Mouse (Mus musculus): ENCODE data around the gene Kcnb1. TPM values are rescaled to one million over a fixed set of nuclear protein-coding genes. Genes with fewer than 3 reads are reported as not detected.

Kcnb1 gene
- total RNA-seq, 1 experiment: 1.3 TPM

DNA sequence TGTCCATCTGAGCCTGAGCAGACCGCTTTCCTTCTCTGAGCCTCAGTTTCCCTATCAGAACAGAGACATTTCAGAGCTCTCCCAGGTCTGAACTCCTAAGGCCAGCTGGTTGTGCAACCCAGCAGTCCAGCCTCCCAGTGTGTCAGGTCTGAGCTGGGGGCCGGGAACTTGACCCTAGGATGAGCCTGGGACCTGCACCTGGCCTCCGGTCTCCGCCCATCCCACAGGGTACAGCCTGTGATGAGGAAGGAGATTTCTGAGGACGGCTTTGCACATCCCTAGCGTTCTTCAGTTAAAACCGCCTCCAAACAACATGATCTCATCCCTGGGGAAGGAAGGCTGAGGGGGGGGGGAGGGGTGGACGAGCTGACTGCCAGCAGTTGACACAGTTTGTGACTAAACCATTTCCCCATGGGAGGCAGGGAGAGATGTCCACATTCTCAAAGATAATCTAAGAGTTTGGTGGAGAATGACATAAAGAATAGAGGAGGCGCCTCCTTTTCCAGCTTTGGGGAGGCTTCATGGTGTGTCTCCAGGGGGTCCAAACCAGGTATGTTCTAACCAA, 110.9 kb downstream of the Kcnb1 start:
- no peaks in the 10 kb centered on the region for H3K9me3 ChIP-seq (ENCODE audit: control insufficient read depth, insufficient read depth, low read depth, low read length)
- peak overlapping the region; percentile 38 for H3K27ac ChIP-seq (ENCODE audit: insufficient read depth, low read depth, low read length, poor library complexity, severe bottlenecking)
- TF ChIP-seq MAFK (IDR thresholded peaks at IDR 0.05; ENCODE audit: insufficient read depth, low read depth, low read length) (no peak), ZC3H11A (IDR thresholded peaks at IDR 0.05; ENCODE audit: borderline replicate concordance, low read depth, low read length) (no peak), ZNF384 (IDR thresholded peaks at IDR 0.05; ENCODE audit: low read depth, low read length) (no peak), HCFC1 (IDR thresholded peaks at IDR 0.05; ENCODE audit: borderline replicate concordance, insufficient read depth, low read length) (no peak), CHD2 (IDR thresholded peaks at IDR 0.05; ENCODE audit: low read depth, low read length) (no peak)
- DNase-seq (ENCODE audit: low read depth, low spot score): no peak
- H3K9ac ChIP-seq (ENCODE audit: insufficient read depth, low read depth, low read length, poor library complexity, severe bottlenecking): peak overlapping the region; percentile 29
- H3K36me3 ChIP-seq (ENCODE audit: control insufficient read depth, insufficient read depth, low read length, poor library complexity, severe bottlenecking): no peaks in the 10 kb centered on the region
- in situ Hi-C loops (cut with MboI; ENCODE audit: low sequenced_read_pairs in 2 of 2, unreplicated experiment in 2 of 2): loop anchor here (10.0 kb wide), 2 partner anchors 126 to 136 kb away; no protein-coding TSS in a partner anchor
- peak overlapping the region; percentile 56 to 60 for H3K4me3 ChIP-seq (ENCODE audit: insufficient read depth in 1 of 2, low read depth in 1 of 2, low read length in 2 of 2, poor library complexity in 1 of 2, severe bottlenecking in 1 of 2)
- peaks cover 6 to 13% of the 10 kb centered on the region in 2 experiments for H3K4me1 ChIP-seq (ENCODE audit: control insufficient read depth in 2 of 2, insufficient read depth in 2 of 2, low read length in 2 of 2, poor library complexity in 1 of 2)

GRCm38 (mm10) chr2:167078486-167078885, 111.5 kb downstream of the Kcnb1 start:
- Histone ChIP-seq H3K9me3 (ENCODE audit: control insufficient read depth, insufficient read depth, low read depth, low read length) (no peaks in the 10 kb centered on the region), H3K9ac (ENCODE audit: insufficient read depth, low read depth, low read length, poor library complexity, severe bottlenecking) (peak overlapping the region; percentile 29), H3K4me3 (ENCODE audit: insufficient read depth in 1 of 2, low read depth in 1 of 2, low read length in 2 of 2, poor library complexity in 1 of 2, severe bottlenecking in 1 of 2) (peak overlapping the region; percentile 56 to 60), H3K36me3 (ENCODE audit: control insufficient read depth, insufficient read depth, low read length, poor library complexity, severe bottlenecking) (no peaks in the 10 kb centered on the region), H3K4me1 (ENCODE audit: control insufficient read depth in 2 of 2, insufficient read depth in 2 of 2, low read length in 2 of 2, poor library complexity in 1 of 2) (peaks cover 6 to 16% of the 10 kb centered on the region in 2 experiments), H3K27ac (ENCODE audit: insufficient read depth, low read depth, low read length, poor library complexity, severe bottlenecking) (peak overlapping the region; percentile 38)
- no peak for TF ChIP-seq HCFC1 (IDR thresholded peaks at IDR 0.05; ENCODE audit: borderline replicate concordance, insufficient read depth, low read length)
- no peak for TF ChIP-seq ZNF384 (IDR thresholded peaks at IDR 0.05; ENCODE audit: low read depth, low read length)
- no peak for TF ChIP-seq ZC3H11A (IDR thresholded peaks at IDR 0.05; ENCODE audit: borderline replicate concordance, low read depth, low read length)
- no peak for TF ChIP-seq CHD2 (IDR thresholded peaks at IDR 0.05; ENCODE audit: low read depth, low read length)
- no peak for TF ChIP-seq MAFK (IDR thresholded peaks at IDR 0.05; ENCODE audit: insufficient read depth, low read depth, low read length)
- DNase-seq (ENCODE audit: low read depth, low spot score): no peak
- in situ Hi-C loops (cut with MboI; ENCODE audit: low sequenced_read_pairs in 2 of 2, unreplicated experiment in 2 of 2): loop anchor here (10.0 kb wide), 2 partner anchors 126 to 136 kb away; no protein-coding TSS in a partner anchor

- Histone ChIP-seq H3K4me3 (ENCODE audit: insufficient read depth in 1 of 2, low read depth in 1 of 2, low read length in 2 of 2, poor library complexity in 1 of 2, severe bottlenecking in 1 of 2) (no peak overlapping the region), H3K27ac (ENCODE audit: insufficient read depth, low read depth, low read length, poor library complexity, severe bottlenecking) (no peak overlapping the region), H3K9me3 (ENCODE audit: control insufficient read depth, insufficient read depth, low read depth, low read length) (no peaks in the 10 kb centered on the region), H3K36me3 (ENCODE audit: control insufficient read depth, insufficient read depth, low read length, poor library complexity, severe bottlenecking) (no peaks in the 10 kb centered on the region), H3K4me1 (ENCODE audit: control insufficient read depth in 2 of 2, insufficient read depth in 2 of 2, low read length in 2 of 2, poor library complexity in 1 of 2) (peaks cover 6 to 22% of the 10 kb centered on the region in 2 experiments), H3K9ac (ENCODE audit: insufficient read depth, low read depth, low read length, poor library complexity, severe bottlenecking) (no peak overlapping the region)
- TF ChIP-seq HCFC1 (IDR thresholded peaks at IDR 0.05; ENCODE audit: borderline replicate concordance, insufficient read depth, low read length): no peak
- no peak for TF ChIP-seq CHD2 (IDR thresholded peaks at IDR 0.05; ENCODE audit: low read depth, low read length)
- TF ChIP-seq ZC3H11A (IDR thresholded peaks at IDR 0.05; ENCODE audit: borderline replicate concordance, low read depth, low read length): no peak
- no peak for TF ChIP-seq ZNF384 (IDR thresholded peaks at IDR 0.05; ENCODE audit: low read depth, low read length)
- no peak for TF ChIP-seq MAFK (IDR thresholded peaks at IDR 0.05; ENCODE audit: insufficient read depth, low read depth, low read length)
- in situ Hi-C loops (cut with MboI; ENCODE audit: low sequenced_read_pairs in 2 of 2, unreplicated experiment in 2 of 2): loop anchor here (10.0 kb wide), 2 partner anchors 127 to 137 kb away; no protein-coding TSS in a partner anchor
- no peak for DNase-seq (ENCODE audit: low read depth, low spot score)
Observed at GRCm38 (mm10) chr2:167077199-167077962, 112.6 kb downstream of the Kcnb1 start.

- no peak for DNase-seq (ENCODE audit: low read depth, low spot score)
- H3K9ac ChIP-seq (ENCODE audit: insufficient read depth, low read depth, low read length, poor library complexity, severe bottlenecking): no peak overlapping the region
- no peak overlapping the region for H3K27ac ChIP-seq (ENCODE audit: insufficient read depth, low read depth, low read length, poor library complexity, severe bottlenecking)
- H3K4me1 ChIP-seq (ENCODE audit: control insufficient read depth in 2 of 2, insufficient read depth in 2 of 2, low read length in 2 of 2, poor library complexity in 1 of 2): peaks cover 6 to 22% of the 10 kb centered on the region in 2 experiments
- H3K4me3 ChIP-seq (ENCODE audit: insufficient read depth in 1 of 2, low read depth in 1 of 2, low read length in 2 of 2, poor library complexity in 1 of 2, severe bottlenecking in 1 of 2): no peak overlapping the region
- no peaks in the 10 kb centered on the region for H3K36me3 ChIP-seq (ENCODE audit: control insufficient read depth, insufficient read depth, low read length, poor library complexity, severe bottlenecking)
- in situ Hi-C loops (cut with MboI; ENCODE audit: low sequenced_read_pairs in 2 of 2, unreplicated experiment in 2 of 2): loop anchor here (10.0 kb wide), 2 partner anchors 128 to 138 kb away; no protein-coding TSS in a partner anchor
- no peak for TF ChIP-seq HCFC1 (IDR thresholded peaks at IDR 0.05; ENCODE audit: borderline replicate concordance, insufficient read depth, low read length)
- no peak for TF ChIP-seq ZC3H11A (IDR thresholded peaks at IDR 0.05; ENCODE audit: borderline replicate concordance, low read depth, low read length)
- TF ChIP-seq CHD2 (IDR thresholded peaks at IDR 0.05; ENCODE audit: low read depth, low read length): no peak
- TF ChIP-seq ZNF384 (IDR thresholded peaks at IDR 0.05; ENCODE audit: low read depth, low read length): no peak
- TF ChIP-seq MAFK (IDR thresholded peaks at IDR 0.05; ENCODE audit: insufficient read depth, low read depth, low read length): no peak
- no peaks in the 10 kb centered on the region for H3K9me3 ChIP-seq (ENCODE audit: control insufficient read depth, insufficient read depth, low read depth, low read length)
Observed at GRCm38 (mm10) chr2:167076759-167077158, 113.2 kb downstream of the Kcnb1 start.

Measured in ES-E14 (cell line).